Mouse (Mus musculus): ENCODE measurements around the gene Dock3.

GRCm38 (mm10) chr9:106882176-106882575 is 349.5 kb downstream of the Dock3 start:
- TF ChIP-seq POLR2A (IDR thresholded peaks at IDR 0.05; ENCODE audit: control insufficient read depth, low read depth, low read length) (no peak), CTCF (IDR thresholded peaks at IDR 0.05; ENCODE audit: control insufficient read depth, insufficient read depth, insufficient replicate concordance, low read depth, low read length) (no peak)

Data from testis, adult 2 months (tissue).